Mouse (Mus musculus) layer of hippocampus, adult 2 months (tissue): ENCODE results near the gene Ywhah. TPM values are rescaled to one million over a fixed set of nuclear protein-coding genes. Genes with fewer than 3 reads are reported as not detected.

ENCODE experiments used
- DNase-seq, 2 experiments: peaks; one replicate each; pipeline ENCODE4 v3.0.0; 2022; ENCODE audit warnings: low spot score in 2 of 2
- H3K27ac ChIP-seq: fragments of 200-600 bp; 2 replicates; pipeline ENCODE4 v1.8.1; 2022
- H3K4me3 ChIP-seq: fragments of 200-600 bp; 2 replicates; pipeline ENCODE4 v1.8.1; 2022; ENCODE audit warnings: mild to moderate bottlenecking
- CTCF ChIP-seq: fragments of 200-600 bp; conservative IDR thresholded peaks from 2 replicates; pipeline ENCODE4 v1.8.1; 2022; ENCODE audit warnings: antibody characterized with exemption, mild to moderate bottlenecking, moderate library complexity
- long read RNA-seq, 2 experiments: library from polyadenylated mRNA; stranded (forward); transcript quantifications; one replicate each; pipeline ENCODE4 v2.0.0; 2021; ENCODE audit warnings: borderline mapping rate in 2 of 2
- total RNA-seq, 2 experiments: library from RNA; stranded (reverse); gene quantifications; 2 replicates each; pipeline ENCODE4 v1.2.3; 2021

Gene Ywhah
- total RNA-seq = 1,000 to 10,000 TPM; 1,193 to 1,302 TPM
- long read RNA-seq, experiment 1, transcript Ywhah-201 (2 exons, 1,764 nt) = major isoform, 1,181 of 1,203 reads
- long read RNA-seq, experiment 1, partial matches to known transcripts = 1 of 1,203 reads
- long read RNA-seq, experiment 1, other reads (novel, unspliced or antisense) = 20 of 1,203 reads
- long read RNA-seq, experiment 2, transcript Ywhah-204 (1 exons, 2,181 nt) = minor isoform, 5 of 1,882 reads
- long read RNA-seq, experiment 2, transcript Ywhah-201 (2 exons, 1,764 nt) = major isoform, 1,843 of 1,882 reads
- long read RNA-seq, experiment 2, partial matches to known transcripts = 2 of 1,882 reads
- long read RNA-seq, experiment 2, other reads (novel, unspliced or antisense) = 32 of 1,882 reads

- Histone ChIP-seq H3K27ac (peak within 1 kb of the TSS; percentile 97), H3K4me3 (peak within 1 kb of the TSS; percentile 86)
- TF ChIP-seq CTCF = peak; percentile 84
- DNase-seq = peak; percentile 97
Observed at GRCm38 (mm10) chr5:33018561-33019425, at the start of gene Ywhah. Gene Ywhah (plus strand): TSS chr5:33018816.

- H3K27ac ChIP-seq = peak overlapping the region; percentile 90
- TF ChIP-seq CTCF = no peak
- H3K4me3 ChIP-seq = no peak overlapping the region
- DNase-seq = no peak
Observed at GRCm38 (mm10) chr5:32976541-32976940, 42.1 kb upstream of the Ywhah start.

- Histone ChIP-seq H3K27ac (peak overlapping the region; percentile 90), H3K4me3 (no peak overlapping the region)
- no peak for DNase-seq
- TF ChIP-seq CTCF = no peak
Observed at GRCm38 (mm10) chr5:32977179-32977578, 41.4 kb upstream of the Ywhah start.

- no peak for TF ChIP-seq CTCF
- no peak overlapping the region for H3K4me3 ChIP-seq
- no peak for DNase-seq
- H3K27ac ChIP-seq = peak overlapping the region; percentile 89
Observed at GRCm38 (mm10) chr5:32985379-32985778, 33.2 kb upstream of the Ywhah start.

- no peak for TF ChIP-seq CTCF
- H3K4me3 ChIP-seq = no peak overlapping the region
- H3K27ac ChIP-seq = peak overlapping the region; percentile 89; the same call in 1 of the 2 replicates
- no peak for DNase-seq
Observed at GRCm38 (mm10) chr5:32987873-32988272, 30.7 kb upstream of the Ywhah start.

- Histone ChIP-seq H3K27ac (peak overlapping the region; percentile 89), H3K4me3 (no peak overlapping the region)
- no peak for TF ChIP-seq CTCF
- DNase-seq = peak in 1 of 2 experiments; percentile 29
Observed at GRCm38 (mm10) chr5:32989959-32990640, 28.5 kb upstream of the Ywhah start.

GRCm38 (mm10) chr5:32991152-32991551 is 27.5 kb upstream of the Ywhah start:
- Histone ChIP-seq H3K27ac (peak overlapping the region; percentile 89), H3K4me3 (peak overlapping the region; percentile 18)
- peak; percentile 44 for TF ChIP-seq CTCF
- DNase-seq = peak; percentile 86 to 92

- no peak overlapping the region for H3K4me3 ChIP-seq
- no peak for DNase-seq
- no peak for TF ChIP-seq CTCF
- peak overlapping the region; percentile 89 for H3K27ac ChIP-seq
Observed at GRCm38 (mm10) chr5:32994471-32994870, 24.1 kb upstream of the Ywhah start.

GRCm38 (mm10) chr5:32995756-32996155 is 22.9 kb upstream of the Ywhah start:
- DNase-seq = no peak
- TF ChIP-seq CTCF = no peak
- Histone ChIP-seq H3K4me3 (no peak overlapping the region), H3K27ac (peak overlapping the region; percentile 89)

- H3K4me3 ChIP-seq = no peak overlapping the region
- peak overlapping the region; percentile 89 for H3K27ac ChIP-seq
- no peak for TF ChIP-seq CTCF
- DNase-seq = peak in 1 of 2 experiments; percentile 57
Observed at GRCm38 (mm10) chr5:32996560-32996959, 22.1 kb upstream of the Ywhah start.

- no peak for DNase-seq
- no peak overlapping the region for H3K4me3 ChIP-seq
- no peak for TF ChIP-seq CTCF
- peak overlapping the region; percentile 89 for H3K27ac ChIP-seq
Observed at GRCm38 (mm10) chr5:32997686-32998085, 20.9 kb upstream of the Ywhah start.

- Histone ChIP-seq H3K27ac (peak overlapping the region; percentile 89; the same call in 1 of the 2 replicates), H3K4me3 (no peak overlapping the region)
- no peak for TF ChIP-seq CTCF
- no peak for DNase-seq
Observed at GRCm38 (mm10) chr5:32998783-32999182, 19.8 kb upstream of the Ywhah start.

- DNase-seq = peak; percentile 57 to 84
- Histone ChIP-seq H3K4me3 (no peak overlapping the region), H3K27ac (peak overlapping the region; percentile 85)
- no peak for TF ChIP-seq CTCF
Observed at GRCm38 (mm10) chr5:33001111-33001510, 17.5 kb upstream of the Ywhah start.
